Mouse (Mus musculus) G1E-ER4 (cell line): ENCODE data around the gene Nradd. TPM values are rescaled to one million over a fixed set of nuclear protein-coding genes. Genes with fewer than 3 reads are reported as not detected.

Experiments used
- GATA1 ChIP-seq: IDR thresholded peaks from one replicate; pipeline ENCODE4 v1.8.0; 2012; ENCODE audit warnings: low read length, inconsistent platforms
- polyA plus RNA-seq: library from polyadenylated mRNA; stranded (reverse); fragments of >175 nt; gene quantifications from 2 replicates; pipeline ENCODE4 v1.2.3, GENCODE M21; 2012

Gene Nradd
- polyA plus RNA-seq, 1 experiment: 3.2 TPM

DNA sequence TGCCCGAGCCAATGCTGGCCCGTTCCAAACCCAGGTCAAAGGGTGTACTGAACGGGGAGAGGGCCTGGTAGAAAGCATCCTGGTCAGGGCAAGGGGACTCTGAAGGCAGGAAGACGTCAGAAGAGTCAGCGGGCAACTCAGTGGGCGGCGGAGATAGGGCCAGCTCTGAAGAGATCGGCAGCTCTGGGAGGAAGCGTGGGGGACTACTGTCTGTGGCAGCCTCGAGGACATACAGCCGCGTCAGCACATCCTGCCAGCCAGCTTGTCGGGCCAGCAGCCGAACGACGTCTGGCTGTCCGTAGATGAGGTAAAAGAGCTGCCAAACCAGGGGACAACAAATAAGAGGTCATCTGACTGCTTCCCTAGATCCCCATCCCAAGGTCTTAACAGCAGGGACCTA, 9.6 kb upstream of the Nradd start:
- TF ChIP-seq GATA1: no peak

DNA sequence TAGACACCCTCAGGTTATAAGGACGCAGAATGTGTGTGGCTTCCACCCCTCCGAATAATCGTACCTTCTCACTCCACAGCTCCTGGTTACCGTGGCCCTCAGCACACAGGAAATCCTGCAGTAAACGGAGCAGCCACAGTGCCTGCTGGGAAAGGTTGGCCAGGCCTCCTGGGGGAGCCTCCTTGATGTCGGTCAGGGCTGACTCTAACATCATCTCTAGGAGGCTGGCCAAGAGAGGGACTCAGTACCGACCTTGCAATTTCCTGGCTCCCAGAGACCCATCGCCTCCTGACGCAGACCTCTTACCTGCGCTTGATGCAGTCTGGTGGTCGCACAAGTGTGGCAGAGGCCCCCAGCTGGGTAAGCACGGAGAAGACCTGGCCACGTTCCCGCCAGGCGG, 8.4 kb upstream of the Nradd start:
- no peak for TF ChIP-seq GATA1

GRCm38 (mm10) chr9:110631651-110632275, 7.5 kb upstream of the Nradd start:
- TF ChIP-seq GATA1: no peak

GRCm38 (mm10) chr9:110631191-110631590, 6.9 kb upstream of the Nradd start:
- TF ChIP-seq GATA1: no peak

- TF ChIP-seq GATA1: no peak
Observed at GRCm38 (mm10) chr9:110630171-110630570, 5.9 kb upstream of the Nradd start.

- TF ChIP-seq GATA1: no peak
Observed at GRCm38 (mm10) chr9:110625350-110625908, 1.2 kb upstream of the Nradd start.

DNA sequence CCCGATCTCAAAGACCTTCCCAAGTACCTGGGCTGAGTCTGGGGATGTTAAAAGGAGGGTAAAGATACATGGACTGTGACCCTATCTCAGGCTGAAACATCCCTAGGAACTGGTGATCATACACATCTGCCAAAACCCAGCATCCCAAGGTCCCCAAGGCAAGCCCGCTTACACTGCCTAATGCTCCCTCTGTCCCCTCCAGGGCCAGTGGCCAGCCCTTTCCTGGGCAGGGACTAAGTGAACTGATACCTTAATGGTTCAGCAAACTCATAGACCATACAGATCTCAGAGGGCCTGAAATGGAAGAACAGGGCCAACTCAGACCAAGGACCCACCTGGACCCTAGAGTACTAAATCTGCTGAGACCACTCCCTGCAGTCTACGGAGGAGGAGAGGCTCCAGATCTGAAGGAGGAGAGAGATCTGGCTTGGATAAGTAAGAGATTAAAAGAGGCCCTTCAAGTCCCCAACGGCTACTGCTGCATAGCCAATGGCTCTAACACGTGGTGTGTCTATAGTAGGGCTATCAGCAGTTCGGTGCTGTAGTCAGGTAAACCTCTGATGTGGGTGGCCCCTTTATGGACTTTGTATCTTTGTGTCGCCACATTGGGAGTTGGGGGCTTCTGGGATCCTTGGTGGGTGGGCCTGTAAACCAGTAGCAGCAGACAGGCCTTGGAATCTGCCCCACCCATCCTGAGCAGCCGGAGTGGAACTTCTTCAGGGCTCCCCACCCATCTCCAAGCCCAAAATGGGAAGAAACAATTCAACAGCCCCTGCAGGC, 646 bp downstream of the Nradd start:
- no peak for TF ChIP-seq GATA1

DNA sequence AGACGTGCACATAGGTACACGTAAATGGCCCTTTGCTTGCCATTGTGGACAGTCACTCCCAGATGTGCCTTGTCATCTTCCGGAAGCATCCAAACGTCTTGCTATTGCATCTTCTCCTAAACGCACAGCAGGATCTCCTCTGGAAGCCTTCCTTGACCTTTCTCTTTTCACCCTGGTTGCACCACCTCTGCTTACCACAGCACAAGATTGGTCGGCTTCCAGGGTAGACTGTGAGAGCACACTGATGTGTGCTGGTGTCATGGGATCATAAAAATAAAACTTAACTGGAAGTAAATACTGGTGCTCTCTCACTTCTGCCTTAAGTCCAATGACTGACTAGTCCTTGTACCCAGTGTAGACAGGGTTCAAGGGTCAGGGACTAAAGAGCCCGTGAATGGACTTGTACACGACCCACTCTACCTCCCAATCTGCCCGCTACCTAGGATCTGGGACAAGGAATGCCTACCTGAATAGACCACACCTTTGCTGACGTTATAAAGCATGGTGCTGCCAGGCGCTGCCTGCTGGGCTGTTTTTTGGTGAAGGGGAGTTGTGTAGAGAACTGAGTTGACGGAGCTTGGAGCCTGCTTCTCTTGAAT, 1.5 kb downstream of the Nradd start:
- no peak for TF ChIP-seq GATA1

DNA sequence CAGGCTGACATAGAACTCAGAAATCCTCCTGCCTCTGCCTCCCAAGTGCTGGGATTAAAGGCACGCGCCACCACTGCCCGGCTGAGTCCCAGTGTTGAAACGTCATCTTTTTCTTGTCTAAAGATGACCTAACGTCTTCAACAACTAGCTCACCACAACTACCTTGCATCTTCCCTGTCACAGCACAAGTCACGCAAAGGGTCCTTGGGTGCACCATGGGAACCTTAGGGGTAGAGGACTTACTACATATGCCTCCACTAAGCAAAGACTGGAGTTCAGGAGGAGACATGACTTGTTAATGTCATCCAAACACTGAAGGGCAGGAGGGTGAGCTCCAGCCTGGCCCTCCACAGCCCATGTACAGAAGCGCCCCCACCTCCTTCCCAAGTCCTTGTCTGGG, 3.6 kb downstream of the Nradd start:
- no peak for TF ChIP-seq GATA1

DNA sequence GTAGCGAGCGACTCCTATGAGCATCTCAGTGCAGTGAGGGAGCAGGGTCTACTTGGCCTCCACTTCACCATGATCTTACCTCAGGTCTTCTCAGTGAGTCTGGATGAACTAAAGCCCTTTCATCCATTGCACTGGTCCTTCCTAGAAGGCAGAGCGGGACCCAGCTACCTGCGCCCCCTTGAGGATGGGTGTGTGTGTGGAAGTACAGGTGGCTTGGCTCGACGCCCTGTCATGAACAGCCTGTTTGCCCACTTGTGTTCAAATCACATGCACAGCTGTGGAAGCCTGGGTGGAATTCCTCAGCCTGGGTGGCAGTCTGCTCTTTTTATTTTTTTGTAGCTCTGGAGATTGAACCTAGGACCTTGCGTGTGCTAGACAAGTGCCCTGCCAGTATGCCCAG, 4.1 kb downstream of the Nradd start:
- no peak for TF ChIP-seq GATA1

- TF ChIP-seq GATA1: no peak
Observed at GRCm38 (mm10) chr9:110617081-110617480, 7.2 kb downstream of the Nradd start.

GRCm38 (mm10) chr9:110611471-110611870, 12.8 kb downstream of the Nradd start:
- TF ChIP-seq GATA1: no peak

GRCm38 (mm10) chr9:110583521-110583920, 40.7 kb downstream of the Nradd start:
- TF ChIP-seq GATA1: no peak

- no peak for TF ChIP-seq GATA1
Observed at GRCm38 (mm10) chr9:110582161-110582560, 42.1 kb downstream of the Nradd start.

Other genes with a start within 250 kb of the Nradd start
- gene Ptpn23, start 216.2 kb downstream of the Nradd start, polyA plus RNA-seq: 89.5 and 153 TPM in 2 replicates
- not detected in 2 replicates for gene Ngp, start 204.7 kb downstream of the Nradd start, polyA plus RNA-seq
- 5.5 and 6.6 TPM in 2 replicates for gene Klhl18, start 147.8 kb downstream of the Nradd start, polyA plus RNA-seq
- 0.02 TPM in 1 of 2 replicates, not detected in the other for gene Kif9, start 147.5 kb downstream of the Nradd start, polyA plus RNA-seq
- 12.2 and 40.5 TPM in 2 replicates for gene Setd2, start 91.9 kb downstream of the Nradd start, polyA plus RNA-seq
- gene Nbeal2, start 29.7 kb upstream of the Nradd start, polyA plus RNA-seq: 82.0 and 88.5 TPM in 2 replicates
- gene Ccdc12, start 32.1 kb upstream of the Nradd start, polyA plus RNA-seq: 420 and 613 TPM in 2 replicates
- gene Myl3, start 117.4 kb upstream of the Nradd start, polyA plus RNA-seq: not detected in 2 replicates
- 0.02 TPM in 1 of 2 replicates, not detected in the other for gene Pth1r, start 122.7 kb upstream of the Nradd start, polyA plus RNA-seq
- not detected in 2 replicates for gene Prss42, start 173.7 kb upstream of the Nradd start, polyA plus RNA-seq
- gene Prss44, start 189.5 kb upstream of the Nradd start, polyA plus RNA-seq: not detected in 2 replicates
- not detected in 2 replicates for gene Prss43, start 202.2 kb upstream of the Nradd start, polyA plus RNA-seq
- not detected in 2 replicates for gene Prss45, start 210.1 kb upstream of the Nradd start, polyA plus RNA-seq
- gene Prss46, start 220.1 kb upstream of the Nradd start, polyA plus RNA-seq: not detected in 2 replicates
- not detected in 2 replicates for gene Prss50, start 233.5 kb upstream of the Nradd start, polyA plus RNA-seq